Mouse (Mus musculus): ENCODE results near the gene Cdadc1.
"Not testable (repeated sequence)": the region's sequence is repeated elsewhere in the genome, so short reads cannot be mapped to it uniquely, and the experiment has no call there.

The Cdadc1 gene

GRCm38 (mm10) chr14:59597398-59598259 is at the start of gene Cdadc1:
TSS of gene Cdadc1 (minus strand) at chr14:59597959.
- DNase-seq (ENCODE audit: low spot score in 2 of 2), result peak; percentile 91 to 97

- no peak for DNase-seq (ENCODE audit: low spot score in 2 of 2)
Measured at GRCm38 (mm10) chr14:59646826-59647697, 49.3 kb upstream of the Cdadc1 start.

- no peak for DNase-seq (ENCODE audit: low spot score in 2 of 2)
Measured at GRCm38 (mm10) chr14:59644896-59645295, 47.1 kb upstream of the Cdadc1 start.

- no peak for DNase-seq (ENCODE audit: low spot score in 2 of 2)
Measured at GRCm38 (mm10) chr14:59644166-59644565, 46.4 kb upstream of the Cdadc1 start.

GRCm38 (mm10) chr14:59643582-59643981 is 45.8 kb upstream of the Cdadc1 start:
- DNase-seq (ENCODE audit: low spot score in 2 of 2), result no peak

- DNase-seq (ENCODE audit: low spot score in 2 of 2), result no peak
Measured at GRCm38 (mm10) chr14:59641856-59642255, 44.1 kb upstream of the Cdadc1 start.

- DNase-seq (ENCODE audit: low spot score in 2 of 2), result no peak
Measured at GRCm38 (mm10) chr14:59638906-59639703, 41.3 kb upstream of the Cdadc1 start.

- DNase-seq (ENCODE audit: low spot score in 2 of 2), result no peak
Measured at GRCm38 (mm10) chr14:59633988-59634387, 36.2 kb upstream of the Cdadc1 start.

GRCm38 (mm10) chr14:59633295-59633898 is 35.6 kb upstream of the Cdadc1 start:
- no peak for DNase-seq (ENCODE audit: low spot score in 2 of 2)

- DNase-seq (ENCODE audit: low spot score in 2 of 2), result no peak
Measured at GRCm38 (mm10) chr14:59632067-59632466, 34.3 kb upstream of the Cdadc1 start.

- no peak for DNase-seq (ENCODE audit: low spot score in 2 of 2)
Measured at GRCm38 (mm10) chr14:59630096-59630495, 32.3 kb upstream of the Cdadc1 start.

- no peak for DNase-seq (ENCODE audit: low spot score in 2 of 2)
Measured at GRCm38 (mm10) chr14:59629308-59629707, 31.5 kb upstream of the Cdadc1 start.

GRCm38 (mm10) chr14:59627823-59628222 is 30.1 kb upstream of the Cdadc1 start:
- DNase-seq (ENCODE audit: low spot score in 2 of 2), result no peak

- no peak for DNase-seq (ENCODE audit: low spot score in 2 of 2)
Measured at GRCm38 (mm10) chr14:59627142-59627680, 29.5 kb upstream of the Cdadc1 start.

GRCm38 (mm10) chr14:59626711-59627110 is 29.0 kb upstream of the Cdadc1 start:
- DNase-seq (ENCODE audit: low spot score in 2 of 2), result no peak

GRCm38 (mm10) chr14:59625806-59626364 is 28.1 kb upstream of the Cdadc1 start:
- DNase-seq (ENCODE audit: low spot score in 2 of 2), result no peak

GRCm38 (mm10) chr14:59625158-59625805 is 27.5 kb upstream of the Cdadc1 start, which contains the start of gene Shisa2:
TSS of gene Shisa2 (plus strand) at chr14:59625308.
- peak; percentile 79 to 80 for DNase-seq (ENCODE audit: low spot score in 2 of 2)

- DNase-seq (ENCODE audit: low spot score in 2 of 2), result no peak
Measured at GRCm38 (mm10) chr14:59624326-59624885, 26.6 kb upstream of the Cdadc1 start.

GRCm38 (mm10) chr14:59616802-59617201 is 19.0 kb upstream of the Cdadc1 start:
- no peak for DNase-seq (ENCODE audit: low spot score in 2 of 2)

- DNase-seq (ENCODE audit: low spot score in 2 of 2), result not testable (repeated sequence)
Measured at GRCm38 (mm10) chr14:59614149-59614548, 16.4 kb upstream of the Cdadc1 start.
